Comparison of ENCODE assay signal across 20 mouse cellular contexts in the genomic region with DNA sequence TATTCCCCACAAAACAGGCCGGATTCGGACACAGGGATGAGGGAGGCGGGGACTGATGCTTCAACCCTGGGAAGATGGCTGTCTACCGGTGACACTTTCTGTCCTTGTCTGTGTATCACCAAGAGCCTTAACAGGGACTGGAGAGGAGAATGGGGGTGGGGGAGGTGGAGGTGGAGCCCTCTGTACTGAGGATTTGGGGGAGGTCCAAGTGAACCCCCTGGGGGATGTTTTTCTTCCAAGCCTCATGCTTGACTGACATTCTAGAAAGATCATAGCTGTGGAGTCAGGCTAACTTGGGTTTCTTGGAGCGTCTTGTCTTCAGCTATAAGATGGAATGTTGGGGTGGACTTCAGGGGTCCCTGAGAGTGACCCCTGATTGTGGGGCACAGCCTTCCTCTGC. TPM values are rescaled to one million over a fixed set of nuclear protein-coding genes. Genes with fewer than 3 reads are reported as not detected.
"Had no signal": no experiment of that assay in that cellular context is flagged by ENCODE, and none has a peak within 500 bp of the region (broad histone marks: within the 10 kb centered on the region; RNA-seq: fewer than 3 reads in every experiment).

No protein-coding gene starts in this region.

- H3K4me1 ChIP-seq: limb, embryonic 12.5 days; midbrain, embryonic 12.5 days; midbrain, embryonic 15.5 days; neural tube, embryonic 12.5 days; neural tube, embryonic 15.5 days; stomach, embryonic 15.5 days had no signal

- DNase-seq: kidney, postnatal 14 days; layer of hippocampus, adult 9-11 months; liver, postnatal 0 days; lung, embryonic 14.5 days; right cerebral cortex, adult 18-20 months; right cerebral cortex, postnatal 14 days; spleen, adult 18-20 months; thymus, postnatal 36 days had no signal

- H3K27ac ChIP-seq: kidney, embryonic 15.5 days; layer of hippocampus, adult 2 months; left cerebral cortex, adult 2 months; limb, embryonic 12.5 days; limb, embryonic 15.5 days; liver, embryonic 14.5 days; macrophage; midbrain, embryonic 12.5 days; midbrain, embryonic 15.5 days; neural tube, embryonic 12.5 days; neural tube, embryonic 15.5 days; stomach, embryonic 15.5 days had no signal

- H3K4me3 ChIP-seq: kidney, embryonic 15.5 days; layer of hippocampus, adult 2 months; left cerebral cortex, adult 2 months; limb, embryonic 12.5 days; limb, embryonic 15.5 days; midbrain, embryonic 12.5 days; midbrain, embryonic 15.5 days; neural tube, embryonic 12.5 days; neural tube, embryonic 15.5 days; stomach, embryonic 15.5 days had no signal

RNA-seq across cellular contexts. Expression of a gene that starts 40.3 kb away (rescaled TPM):
- polyA plus RNA-seq: macrophage had no signal
